Mouse (Mus musculus) cerebellum, adult 11 months (tissue): Measurements from ENCODE around the gene Olfr360.
"Not testable (repeated sequence)": the region's sequence is repeated elsewhere in the genome, so short reads cannot be mapped to it uniquely, and the experiment has no call there.

Experiments used
- DNase-seq: peaks from one replicate; pipeline ENCODE4 v3.0.0; 2022

The Olfr360 gene

DNA sequence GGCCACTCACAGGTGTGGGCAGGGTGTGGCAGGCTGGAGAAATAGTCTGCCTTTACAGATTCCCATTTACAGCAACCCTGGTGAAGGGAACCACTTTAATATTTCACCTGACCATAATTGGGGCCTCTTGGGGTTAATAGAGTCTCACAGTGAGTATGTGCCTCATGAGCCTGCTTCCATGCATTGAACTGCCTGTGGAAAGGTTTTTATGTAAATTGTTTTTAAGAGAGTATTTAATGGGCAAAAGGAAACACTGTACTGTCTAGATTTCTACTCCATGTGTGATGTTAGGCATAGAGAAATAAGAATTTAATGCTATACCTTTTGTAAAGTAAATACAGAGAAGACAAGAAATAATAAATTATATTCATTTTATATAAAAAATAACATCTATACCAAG lies at the start of gene Olfr360:
Olfr360 (plus strand) TSS at position 301 of the 400 bp plus-strand sequence.
- no peak for DNase-seq

DNA sequence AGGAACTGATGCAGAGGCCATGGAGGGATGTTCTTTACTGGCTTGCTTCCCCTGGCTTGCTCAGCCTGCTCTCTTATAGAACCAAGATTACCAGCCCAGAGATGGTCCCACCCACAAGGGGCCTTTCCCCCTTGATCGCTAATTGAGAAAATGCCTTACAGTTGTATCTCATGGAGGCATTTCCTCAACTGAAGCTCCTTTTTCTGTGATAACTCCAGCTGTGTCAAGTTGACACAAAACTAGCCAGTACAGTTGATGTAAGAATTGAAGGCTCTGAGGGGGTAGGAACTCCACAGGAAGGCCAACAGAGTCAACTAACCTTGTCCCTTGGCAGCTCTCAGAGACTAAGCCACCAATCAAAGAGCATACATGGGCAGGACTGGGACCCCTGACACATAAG lies 23.6 kb downstream of the Olfr360 start, which contains the start of gene Olfr361:
Olfr361 (minus strand) TSS at position 101 of the 400 bp plus-strand sequence.
- not testable (repeated sequence) for DNase-seq

DNA sequence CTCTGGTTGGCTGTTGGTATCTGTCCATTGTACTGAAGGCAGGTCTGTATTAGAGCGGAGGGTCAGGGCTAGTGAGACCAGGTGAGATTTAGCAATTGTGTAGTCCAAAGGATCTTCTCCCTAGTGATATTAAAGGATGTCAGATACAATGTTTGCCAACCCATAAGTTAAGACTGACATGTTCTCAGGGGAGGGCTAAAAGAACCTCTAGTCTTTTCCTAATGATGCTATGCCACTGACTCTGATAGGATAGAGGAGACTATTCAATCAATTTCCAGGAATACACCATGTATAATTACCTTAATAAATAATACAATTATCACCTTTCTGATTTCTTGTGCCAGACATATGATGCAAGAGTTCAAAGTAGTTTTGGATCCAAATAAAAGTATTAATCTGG lies 52.3 kb downstream of the Olfr360 start, which contains the start of gene Olfr362:
Olfr362 (minus strand) TSS at position 101 of the 400 bp plus-strand sequence.
- DNase-seq, result no peak
